Mouse (Mus musculus) frontal cortex, adult 2 months (tissue): ENCODE measurements around the gene Elf4. TPM values are rescaled to one million over a fixed set of nuclear protein-coding genes. Genes with fewer than 3 reads are reported as not detected.
A peak's percentile ranks its signal among the peaks of the same experiment; 100 is the strongest.

Source experiments
- DNase-seq, 2 experiments: peaks; one replicate each; pipeline ENCODE4 v3.0.0; 2022; ENCODE audit warnings: low spot score in 1 of 2; ENCODE audit errors: extremely low spot score in 1 of 2
- polyA plus RNA-seq: library from polyadenylated mRNA; depleted of rRNA; stranded (reverse); fragments of >200 nt; gene quantifications from 2 replicates; pipeline ENCODE4 v1.2.3, GENCODE M21; 2012; rRNA removed

Gene Elf4
- polyA plus RNA-seq, 1 experiment = 1.0 TPM

GRCm38 (mm10) chrX:48389380-48389779 is 73.6 kb downstream of the Elf4 start:
- no peak for DNase-seq

DNA sequence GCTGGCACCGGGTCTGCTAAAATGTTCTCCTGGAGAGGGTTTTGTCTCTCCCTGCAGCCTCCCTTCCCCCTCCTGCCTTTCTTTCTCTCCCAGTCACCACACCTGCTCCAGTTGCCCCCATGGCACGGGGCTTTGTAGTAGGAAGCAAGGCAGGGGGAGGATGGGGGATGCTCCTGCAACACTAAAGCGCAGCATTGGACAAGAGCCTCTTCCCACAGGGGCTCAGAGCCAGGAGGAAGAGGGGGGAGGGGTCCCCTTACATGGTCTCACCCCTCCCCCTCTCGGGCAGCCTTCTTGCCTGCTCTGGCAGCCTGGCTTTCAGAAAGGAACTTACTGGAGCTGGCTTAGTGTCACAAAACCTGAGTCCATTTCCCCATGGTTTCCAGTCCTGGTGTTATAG is 77.0 kb downstream of the Elf4 start:
- no peak for DNase-seq

DNA sequence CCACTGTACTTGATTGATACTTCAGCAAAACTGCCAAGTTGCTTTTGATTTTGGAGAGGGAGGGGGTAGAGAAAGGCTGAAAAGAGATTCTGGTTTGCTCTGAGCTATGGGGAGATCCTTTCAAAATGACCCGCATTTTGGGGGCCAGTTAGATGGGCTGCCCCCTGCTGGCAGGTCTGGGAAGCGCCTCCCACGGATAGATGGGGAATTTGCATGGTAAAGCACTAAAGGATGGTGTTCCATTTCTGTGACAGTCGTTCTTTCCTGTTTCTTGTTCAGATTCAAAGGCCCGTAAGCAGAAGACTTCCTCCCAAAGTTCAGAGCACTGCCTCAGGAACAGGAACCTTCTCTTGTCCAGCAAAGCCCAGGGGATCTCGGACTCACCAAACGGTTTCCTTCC is 79.3 kb downstream of the Elf4 start:
- peak in 1 of 2 experiments; percentile 61 for DNase-seq

DNA sequence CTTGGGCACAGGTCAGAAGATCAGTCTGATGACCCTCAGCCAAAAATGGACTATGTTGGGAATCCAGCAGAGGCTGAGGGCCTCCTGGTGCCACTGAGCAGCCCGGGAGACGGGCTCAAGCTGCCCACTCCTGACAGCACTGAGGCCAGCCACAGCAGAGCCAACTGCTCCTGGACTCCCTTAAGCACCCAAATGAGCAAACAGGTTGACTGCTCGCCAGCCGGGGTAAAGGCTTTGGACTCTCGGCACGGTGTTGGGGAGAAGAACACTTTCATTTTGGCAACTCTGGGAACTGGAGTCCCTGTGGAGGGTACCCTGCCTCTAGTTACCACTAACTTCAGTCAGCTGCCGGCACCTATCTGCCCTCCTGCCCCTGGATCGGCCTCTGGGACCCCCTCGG is 95.1 kb downstream of the Elf4 start:
- DNase-seq = no peak

- DNase-seq = no peak
Observed at GRCm38 (mm10) chrX:48365836-48366577, 96.9 kb downstream of the Elf4 start.

Other genes starting within 250 kb of the Elf4 start
- 13.9 and 15.2 TPM in 2 replicates for gene Utp14a, start 206.3 kb downstream of the Elf4 start, polyA plus RNA-seq
- 8.0 and 9.2 TPM in 2 replicates for gene Bcorl1, start 121.8 kb downstream of the Elf4 start, polyA plus RNA-seq
- gene Aifm1, start 50.4 kb upstream of the Elf4 start, polyA plus RNA-seq = 29.4 and 33.5 TPM in 2 replicates
- 65.6 and 66.1 TPM in 2 replicates for gene Rab33a, start 56.2 kb upstream of the Elf4 start, polyA plus RNA-seq
- gene Zfp280c, start 131.4 kb upstream of the Elf4 start, polyA plus RNA-seq = 26.9 and 30.3 TPM in 2 replicates
- 44.0 and 48.8 TPM in 2 replicates for gene Slc25a14, start 160.3 kb upstream of the Elf4 start, polyA plus RNA-seq
- gene Gpr119, start 211.3 kb upstream of the Elf4 start, polyA plus RNA-seq = not detected in 2 replicates
- 8.8 and 11.1 TPM in 2 replicates for gene Rbmx2, start 231.9 kb upstream of the Elf4 start, polyA plus RNA-seq